Mouse (Mus musculus) right cerebral cortex, postnatal 14 days (tissue): ENCODE data around the gene Rnf220.
"Not testable (repeated sequence)": the region's sequence is repeated elsewhere in the genome, so short reads cannot be mapped to it uniquely, and the experiment has no call there.

ENCODE experiments used
- DNase-seq: peaks from one replicate; pipeline ENCODE4 v3.0.0; 2022

Rnf220 gene

GRCm38 (mm10) chr4:117262101-117262913 lies 234.5 kb downstream of the Rnf220 start:
- no peak for DNase-seq

- DNase-seq = no peak
Observed at GRCm38 (mm10) chr4:117261222-117261621, 235.6 kb downstream of the Rnf220 start.

GRCm38 (mm10) chr4:117259909-117260308 lies 236.9 kb downstream of the Rnf220 start:
- DNase-seq = not testable (repeated sequence)

- no peak for DNase-seq
Observed at GRCm38 (mm10) chr4:117254672-117255071, 242.2 kb downstream of the Rnf220 start.

- DNase-seq = no peak
Observed at GRCm38 (mm10) chr4:117254017-117254627, 242.7 kb downstream of the Rnf220 start.

GRCm38 (mm10) chr4:117253218-117254016 lies 243.4 kb downstream of the Rnf220 start:
- DNase-seq = no peak

DNA sequence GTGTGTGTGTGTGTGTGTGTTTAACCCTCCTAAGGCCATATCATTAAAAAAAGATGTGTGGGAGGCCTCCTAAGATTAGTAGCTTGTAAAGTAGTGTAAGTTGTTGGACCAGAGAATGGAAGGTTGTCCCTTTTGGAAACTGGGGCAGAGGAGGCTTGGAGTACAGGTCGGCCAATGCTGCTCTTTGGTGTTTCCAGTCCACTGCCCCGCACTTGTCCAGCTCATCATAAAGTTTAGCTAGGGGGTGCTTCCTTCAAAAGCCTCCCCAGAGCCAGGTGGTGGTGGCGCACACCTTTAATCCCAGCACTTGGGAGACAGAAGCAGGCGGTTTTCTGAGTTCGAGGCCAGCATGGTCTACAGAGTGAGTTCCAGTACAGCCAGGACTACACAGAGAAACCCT lies 244.1 kb downstream of the Rnf220 start:
- no peak for DNase-seq

DNA sequence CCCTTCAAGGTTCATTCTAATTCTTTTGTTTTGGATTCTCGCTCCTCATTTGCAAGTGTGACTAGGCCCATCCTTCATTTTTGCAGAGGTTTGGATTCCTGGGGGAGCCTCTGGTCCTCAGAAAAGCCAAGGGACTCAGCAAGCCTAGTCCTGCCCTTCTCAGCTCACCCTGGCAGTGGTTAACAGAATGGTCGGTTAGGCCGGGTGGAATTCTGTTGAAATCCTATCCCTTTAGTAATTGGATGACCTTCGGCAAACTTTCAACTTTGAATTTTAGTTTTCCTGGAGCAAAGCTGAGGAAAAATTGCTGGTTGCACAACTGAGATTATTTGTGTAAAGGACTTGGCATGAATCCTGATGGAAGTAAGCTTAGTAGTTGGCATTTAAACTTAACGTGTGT lies 244.5 kb downstream of the Rnf220 start:
- DNase-seq = no peak

- peak; percentile 78 for DNase-seq
Observed at GRCm38 (mm10) chr4:117251801-117252316, 245.0 kb downstream of the Rnf220 start, which contains the start of the genes Tmem53 and Armh1. Gene Tmem53 (plus strand): TSS chr4:117251951. Gene Armh1 (minus strand): TSS chr4:117252125.

DNA sequence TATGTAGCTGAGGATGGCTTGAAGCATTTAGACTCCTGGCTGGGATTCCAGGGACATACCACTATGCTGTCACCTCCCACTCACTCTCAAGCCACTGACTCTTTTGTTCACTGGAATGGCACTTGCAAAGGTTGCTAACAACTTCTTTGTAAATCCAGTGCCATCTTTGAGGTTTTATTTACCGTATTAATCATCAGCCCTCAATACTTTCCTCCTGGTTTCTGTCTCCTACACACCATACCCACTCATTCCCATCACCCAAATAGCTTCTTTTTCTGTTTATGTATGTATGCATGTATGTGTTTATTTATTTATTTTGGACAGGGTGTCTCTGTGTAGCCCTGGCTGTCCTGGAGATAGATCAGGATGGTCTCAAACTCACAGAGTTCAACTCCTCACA lies 245.9 kb downstream of the Rnf220 start:
- DNase-seq = no peak

DNA sequence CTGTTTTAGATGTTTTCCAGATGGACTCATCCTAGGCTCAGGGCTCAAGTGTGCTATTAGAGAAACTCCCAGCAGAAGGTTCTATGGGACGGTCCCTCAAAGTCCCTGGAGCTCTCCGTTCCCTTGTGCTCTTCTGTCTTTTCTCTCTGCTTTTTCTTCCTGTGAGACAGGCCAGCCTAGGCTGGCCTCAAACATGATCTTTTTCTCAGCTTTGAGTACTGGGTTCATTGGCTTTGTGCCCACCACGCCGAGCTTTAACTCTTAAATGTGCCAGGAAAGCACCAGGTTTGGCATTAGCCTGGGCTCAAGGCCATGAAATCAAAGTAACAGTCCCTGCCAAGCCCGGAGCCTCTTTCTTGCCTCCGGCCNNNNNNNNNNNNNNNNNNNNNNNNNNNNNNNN lies 256.0 kb downstream of the Rnf220 start:
- DNase-seq = no peak

DNA sequence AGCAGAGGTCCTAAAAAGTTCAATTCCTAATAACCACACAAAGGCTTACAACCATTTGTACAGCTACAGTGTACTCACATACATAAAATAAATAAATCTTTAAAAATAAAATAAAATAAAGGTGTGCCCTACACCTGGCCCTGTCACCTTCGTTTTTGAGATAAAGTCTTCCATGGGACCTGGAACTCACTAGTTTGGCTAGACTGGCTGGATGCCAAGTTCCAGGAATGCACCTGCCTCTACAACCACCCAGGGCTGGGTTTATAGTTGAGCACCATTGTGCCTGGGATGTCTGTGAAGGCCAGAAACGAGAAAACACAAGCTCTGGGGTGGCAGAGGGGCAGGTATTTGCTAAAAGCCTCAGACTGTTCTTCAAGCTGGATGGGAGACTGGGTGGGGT lies 257.7 kb downstream of the Rnf220 start:
- no peak for DNase-seq

- no peak for DNase-seq
Observed at GRCm38 (mm10) chr4:117235822-117236221, 261.0 kb downstream of the Rnf220 start.

DNA sequence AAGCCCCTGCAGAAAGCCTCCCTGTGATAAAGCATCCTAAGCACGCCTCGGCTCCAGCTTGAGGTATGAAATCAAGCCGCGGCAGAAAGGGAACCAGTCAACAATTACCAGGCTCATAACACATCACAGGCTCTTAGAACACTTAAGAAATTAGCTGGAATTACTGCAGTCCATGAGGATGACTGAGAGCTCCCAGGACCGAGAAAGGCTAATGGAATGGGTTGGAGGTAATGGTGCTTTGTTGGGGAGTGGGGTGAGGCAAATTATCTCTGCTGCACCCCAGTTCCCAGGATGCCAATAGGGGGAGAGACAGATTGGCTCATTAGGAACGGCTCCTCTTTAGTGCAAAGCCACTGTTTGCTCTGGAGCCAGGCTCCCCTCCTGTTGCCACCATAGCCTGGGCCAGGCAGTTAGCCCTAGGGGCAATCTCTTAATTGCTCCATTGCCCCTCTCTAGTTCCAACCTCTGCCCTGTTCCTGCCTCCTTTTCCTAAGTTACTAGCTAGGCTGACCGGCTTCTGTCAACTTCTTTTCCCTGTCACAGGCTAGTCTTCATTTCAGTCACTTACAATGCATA lies 262.6 kb downstream of the Rnf220 start:
- DNase-seq = no peak

- DNase-seq = no peak
Observed at GRCm38 (mm10) chr4:117231208-117231607, 265.6 kb downstream of the Rnf220 start.

GRCm38 (mm10) chr4:117230331-117230730 lies 266.5 kb downstream of the Rnf220 start:
- DNase-seq = no peak

GRCm38 (mm10) chr4:117229590-117229989 lies 267.3 kb downstream of the Rnf220 start:
- DNase-seq = no peak

GRCm38 (mm10) chr4:117225250-117225649 lies 271.6 kb downstream of the Rnf220 start:
- DNase-seq = no peak

- DNase-seq = no peak
Observed at GRCm38 (mm10) chr4:117224122-117224521, 272.7 kb downstream of the Rnf220 start.

GRCm38 (mm10) chr4:117223001-117223400 lies 273.9 kb downstream of the Rnf220 start:
- DNase-seq = no peak

- DNase-seq = no peak
Observed at GRCm38 (mm10) chr4:117221836-117222235, 275.0 kb downstream of the Rnf220 start.
